Mouse (Mus musculus) monocyte, adult 59 days (primary cell): ENCODE data around the gene Gm49392. TPM values are rescaled to one million over a fixed set of nuclear protein-coding genes. Genes with fewer than 3 reads are reported as not detected.

Experiments
- total RNA-seq, 2 experiments: library from RNA; stranded (reverse); gene quantifications; one replicate each; pipeline ENCODE4 v1.2.4; 2023

Gm49392 gene
- not detected for total RNA-seq

DNA sequence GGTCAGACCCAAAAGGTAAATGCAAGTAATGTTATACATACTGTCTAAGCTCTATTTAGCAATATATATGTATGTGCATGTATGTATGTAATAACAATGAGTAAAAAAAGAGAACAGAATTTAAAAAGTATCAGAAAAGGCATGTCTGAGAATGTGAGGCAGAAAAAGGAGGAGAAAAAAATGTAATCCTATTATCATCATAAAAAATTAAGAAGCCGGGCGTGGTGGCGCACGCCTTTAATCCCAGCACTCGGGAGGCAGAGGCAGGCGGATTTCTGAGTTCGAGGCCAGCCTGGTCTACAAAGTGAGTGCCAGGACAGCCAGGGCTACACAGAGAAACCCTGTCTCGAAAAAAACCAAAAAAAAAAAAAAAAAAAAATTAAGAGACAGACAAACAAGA, at the start of gene Gm49392:
TSS of gene Gm49392 (minus strand) at position 101 of the 400 bp plus-strand sequence.

DNA sequence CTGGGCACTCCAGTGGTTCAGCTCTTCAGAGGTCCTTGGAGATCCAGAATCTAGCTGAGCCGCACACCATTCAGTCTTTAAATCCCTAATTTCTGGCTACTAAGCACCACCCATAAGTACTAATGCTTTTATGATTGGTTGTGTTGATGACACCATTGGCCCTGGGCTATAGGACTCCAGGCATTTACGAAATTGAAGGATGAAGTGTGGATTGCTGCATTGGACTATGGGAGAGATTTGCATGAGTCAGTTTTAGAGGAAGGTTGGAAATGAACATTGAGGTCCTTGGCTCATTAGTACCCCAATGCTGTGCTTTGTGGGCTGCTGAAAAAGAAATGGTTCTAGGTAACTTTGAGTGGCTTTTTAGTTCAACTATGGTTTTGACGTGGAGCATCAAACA, 45.2 kb upstream of the Gm49392 start, which contains the start of gene Tpbpa:
TSS of gene Tpbpa (minus strand) at position 101 of the 400 bp plus-strand sequence.

DNA sequence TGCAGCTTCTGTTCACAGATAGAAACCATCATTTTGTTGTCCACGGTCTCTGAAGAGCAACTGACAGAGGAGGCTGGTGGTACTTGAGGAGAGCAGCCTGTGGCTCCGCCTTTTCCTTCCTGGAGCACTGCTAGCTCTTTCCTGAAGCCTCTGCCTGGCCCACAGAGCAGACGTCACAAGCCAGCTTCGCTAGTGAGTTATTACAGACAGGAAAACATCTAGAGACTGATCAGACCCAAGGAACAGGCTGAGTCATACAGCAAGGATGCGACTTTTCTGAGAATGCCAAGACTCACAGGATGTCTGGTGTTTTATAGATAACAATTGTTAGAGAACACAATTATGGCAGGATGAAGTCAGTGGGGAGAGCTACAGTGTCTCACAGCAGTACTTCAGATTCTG, 39.8 kb upstream of the Gm49392 start, which contains the start of the genes Gm49391 and Ctla2a:
TSS of gene Gm49391 (minus strand) at position 72 of the 402 bp plus-strand sequence.
TSS of gene Ctla2a (minus strand) at position 126 of the 402 bp plus-strand sequence.

DNA sequence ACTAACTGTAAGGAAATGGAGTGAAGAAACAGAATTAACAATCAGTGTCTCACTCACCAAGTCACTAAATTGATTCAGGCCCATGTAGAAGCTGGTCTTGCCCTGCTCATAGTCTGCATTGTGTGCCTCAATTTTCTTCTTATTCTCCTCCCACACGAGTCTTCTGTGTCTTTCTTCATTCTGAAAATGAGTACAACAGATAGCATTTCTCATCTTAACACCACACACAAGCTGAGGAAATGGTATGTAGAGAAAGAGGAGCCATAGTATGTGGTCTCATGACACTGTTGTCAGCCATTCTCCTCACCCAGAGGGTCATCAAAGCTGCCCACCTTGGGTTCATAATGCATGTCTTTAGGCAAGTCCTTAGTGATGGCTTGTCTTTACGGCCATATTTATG, 38.8 kb upstream of the Gm49392 start, which contains the start of gene Gm49393:
TSS of gene Gm49393 (minus strand) at position 101 of the 400 bp plus-strand sequence.

DNA sequence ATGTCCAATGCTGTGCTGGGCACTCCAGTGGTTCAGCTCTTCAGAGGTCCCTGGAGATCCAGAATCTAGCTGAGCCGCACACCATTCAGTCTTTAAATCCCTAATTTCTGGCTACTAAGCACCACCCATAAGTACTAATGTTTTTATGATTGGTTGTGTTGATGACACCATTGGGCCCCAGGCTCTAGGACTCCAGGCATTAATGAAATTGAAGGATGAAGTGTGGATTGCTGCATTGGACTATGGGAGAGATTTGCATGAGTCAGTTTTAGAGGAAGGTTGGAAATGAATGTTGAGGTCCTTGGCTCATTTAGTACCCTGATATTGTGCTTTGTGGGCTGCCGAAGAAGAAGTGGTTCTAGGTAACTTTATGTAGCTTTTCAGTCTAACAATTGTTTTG, 8.1 kb upstream of the Gm49392 start, which contains the start of gene Tpbpb:
TSS of gene Tpbpb (minus strand) at position 101 of the 400 bp plus-strand sequence.

DNA sequence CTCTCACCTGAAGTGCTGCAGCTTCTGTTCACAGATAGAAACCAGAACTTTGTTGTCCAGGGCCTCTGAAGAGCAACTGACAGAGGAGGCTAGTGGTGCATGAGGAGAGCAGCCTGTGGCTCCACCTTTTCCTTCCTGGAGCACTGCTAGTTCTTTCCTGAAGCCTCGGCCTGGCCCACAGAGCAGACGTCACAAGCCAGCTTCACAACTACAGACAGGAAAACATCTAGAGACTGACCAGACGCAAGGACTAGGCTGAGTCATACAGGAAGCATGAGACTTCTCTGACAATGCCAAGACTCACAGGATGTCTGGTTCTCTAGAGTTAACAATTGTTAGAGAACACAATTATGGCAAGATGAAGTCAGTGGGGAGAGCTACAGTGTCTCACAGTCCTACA, 634 bp upstream of the Gm49392 start, which contains the start of gene Ctla2b:
TSS of gene Ctla2b (minus strand) at position 120 of the 400 bp plus-strand sequence.

DNA sequence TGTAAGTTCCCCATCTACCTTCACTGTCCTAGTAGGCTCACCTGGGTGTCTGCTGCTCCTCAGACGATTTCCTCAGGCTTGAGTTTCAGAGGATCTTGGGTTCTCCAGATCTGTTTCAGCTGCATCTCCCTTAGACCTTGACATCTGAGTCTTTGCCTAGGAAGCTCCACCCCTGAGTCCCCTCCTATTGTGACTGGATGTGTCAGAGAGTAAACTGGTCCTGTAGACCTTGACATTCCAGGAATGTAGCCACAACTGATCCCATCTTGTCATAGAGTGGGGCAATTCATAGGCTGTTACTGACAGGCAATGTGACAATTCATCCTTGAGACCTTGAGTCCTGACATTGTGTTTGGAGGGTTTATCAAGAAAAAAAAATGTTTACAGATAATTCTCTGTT, 32.4 kb downstream of the Gm49392 start, which contains the start of gene 4930486L24Rik:
TSS of gene 4930486L24Rik (minus strand) at position 195 of the 400 bp plus-strand sequence.

DNA sequence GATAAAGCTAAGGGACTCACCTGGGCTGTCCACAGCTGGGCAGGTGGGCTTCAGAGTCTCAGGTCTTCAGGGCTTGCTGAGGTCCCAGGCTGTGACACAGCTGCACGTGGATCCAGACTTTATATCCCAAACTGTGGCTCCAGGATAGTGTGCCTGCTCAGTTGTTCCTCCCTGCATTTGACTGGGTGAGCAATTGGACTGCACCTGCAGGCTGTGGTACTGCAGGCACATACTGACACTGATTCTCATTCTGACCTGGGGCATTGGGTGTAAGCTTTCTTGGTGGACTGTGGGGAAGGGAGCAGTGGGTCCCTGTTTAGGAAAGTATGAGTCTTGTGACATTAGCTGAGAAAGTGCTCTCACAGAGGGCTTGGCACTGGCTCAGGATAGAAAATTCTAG, 93.9 kb downstream of the Gm49392 start, which contains the start of gene Ctsll3:
TSS of gene Ctsll3 (minus strand) at position 101 of the 400 bp plus-strand sequence.

Other genes with a start within 250 kb of the Gm49392 start
- not detected for gene BC051665, start 110.5 kb downstream of the Gm49392 start, total RNA-seq
- not detected for gene Ctsll3, start 94.0 kb downstream of the Gm49392 start, total RNA-seq
- gene 4930486L24Rik, start 32.4 kb downstream of the Gm49392 start, total RNA-seq = not detected
- 10 to 100 TPM in 1 of 2 experiments, 1 to 10 TPM in 1; 7.5 to 14.3 TPM for gene Ctla2b, start 553 bp upstream of the Gm49392 start, total RNA-seq
- not detected for gene Tpbpb, start 8.0 kb upstream of the Gm49392 start, total RNA-seq
- not detected for gene Gm49393, start 38.7 kb upstream of the Gm49392 start, total RNA-seq
- gene Gm49391, start 39.7 kb upstream of the Gm49392 start, total RNA-seq = under 1 TPM in 1 of 2 experiments, not detected in 1; 0.70 TPM
- gene Ctla2a, start 39.7 kb upstream of the Gm49392 start, total RNA-seq = under 1 TPM in 1 of 2 experiments, not detected in 1; 0.55 TPM
- gene Tpbpa, start 45.1 kb upstream of the Gm49392 start, total RNA-seq = not detected
- gene Ctsj, start 109.1 kb upstream of the Gm49392 start, total RNA-seq = not detected
- gene Ctsq, start 143.7 kb upstream of the Gm49392 start, total RNA-seq = not detected